Mouse (Mus musculus) adrenal gland, postnatal 4 days (tissue): ENCODE results near the gene Pdpk1. TPM values are rescaled to one million over a fixed set of nuclear protein-coding genes. Genes with fewer than 3 reads are reported as not detected.
"Not testable (repeated sequence)": the region's sequence is repeated elsewhere in the genome, so short reads cannot be mapped to it uniquely, and the experiment has no call there.

Source experiments
- DNase-seq, 2 experiments: peaks; one replicate each; pipeline ENCODE4 v3.0.0; 2021 to 2022; ENCODE audit warnings: low spot score in 2 of 2, mixed read lengths in 2 of 2
- total RNA-seq, 2 experiments: library from RNA; stranded (reverse); gene quantifications; 2 replicates each; pipeline ENCODE4 v1.2.3; 2021

Pdpk1 gene
- total RNA-seq, 2 experiments from 2014 or later = 51.0 to 51.8 TPM

- peak; percentile 89 to 97 for DNase-seq
Measured at GRCm38 (mm10) chr17:24163176-24163962, 12.6 kb upstream of the Pdpk1 start, which contains the start of gene Amdhd2. TSS of gene Amdhd2 (minus strand) at chr17:24163766.

- no peak for DNase-seq
Measured at GRCm38 (mm10) chr17:24162584-24163175, 12.0 kb upstream of the Pdpk1 start.

- DNase-seq = no peak
Measured at GRCm38 (mm10) chr17:24161466-24161865, 10.7 kb upstream of the Pdpk1 start.

- DNase-seq = no peak
Measured at GRCm38 (mm10) chr17:24157526-24157925, 6.8 kb upstream of the Pdpk1 start.

- no peak for DNase-seq
Measured at GRCm38 (mm10) chr17:24157121-24157520, 6.4 kb upstream of the Pdpk1 start.

GRCm38 (mm10) chr17:24156394-24156793, 5.7 kb upstream of the Pdpk1 start:
- no peak for DNase-seq

GRCm38 (mm10) chr17:24155742-24156141, 5.0 kb upstream of the Pdpk1 start:
- no peak for DNase-seq

GRCm38 (mm10) chr17:24154463-24154862, 3.7 kb upstream of the Pdpk1 start:
- no peak for DNase-seq

- peak; percentile 47 to 61 for DNase-seq
Measured at GRCm38 (mm10) chr17:24151890-24152563, 1.3 kb upstream of the Pdpk1 start.

- no peak for DNase-seq
Measured at GRCm38 (mm10) chr17:24151382-24151781, 658 bp upstream of the Pdpk1 start.

GRCm38 (mm10) chr17:24149421-24149820, 1.3 kb downstream of the Pdpk1 start:
- no peak for DNase-seq

GRCm38 (mm10) chr17:24142897-24143296, 7.8 kb downstream of the Pdpk1 start:
- DNase-seq = no peak

GRCm38 (mm10) chr17:24141425-24141920, 9.3 kb downstream of the Pdpk1 start:
- peak; percentile 90 to 96 for DNase-seq

GRCm38 (mm10) chr17:24140845-24141424, 9.8 kb downstream of the Pdpk1 start:
- peak in 1 of 2 experiments; percentile 25 for DNase-seq

GRCm38 (mm10) chr17:24139968-24140367, 10.8 kb downstream of the Pdpk1 start:
- DNase-seq = no peak

GRCm38 (mm10) chr17:24139256-24139655, 11.5 kb downstream of the Pdpk1 start:
- no peak for DNase-seq

- DNase-seq = no peak
Measured at GRCm38 (mm10) chr17:24137226-24137880, 13.4 kb downstream of the Pdpk1 start.

- no peak for DNase-seq
Measured at GRCm38 (mm10) chr17:24134062-24134461, 16.7 kb downstream of the Pdpk1 start.

GRCm38 (mm10) chr17:24132919-24133318, 17.8 kb downstream of the Pdpk1 start:
- not testable (repeated sequence) for DNase-seq

GRCm38 (mm10) chr17:24131570-24131969, 19.2 kb downstream of the Pdpk1 start:
- DNase-seq = no peak

GRCm38 (mm10) chr17:24129246-24129645, 21.5 kb downstream of the Pdpk1 start:
- not testable (repeated sequence) for DNase-seq
